Mouse (Mus musculus): ENCODE data around the gene Srpk3.

Srpk3 gene

GRCm38 (mm10) chrX:73798502-73798901 is 24.3 kb downstream of the Srpk3 start:
- DNase-seq (ENCODE audit: extremely low read depth, low read depth, low spot score): no peak

GRCm38 (mm10) chrX:73805814-73806213 is 31.6 kb downstream of the Srpk3 start:
- DNase-seq (ENCODE audit: extremely low read depth, low read depth, low spot score): no peak

DNA sequence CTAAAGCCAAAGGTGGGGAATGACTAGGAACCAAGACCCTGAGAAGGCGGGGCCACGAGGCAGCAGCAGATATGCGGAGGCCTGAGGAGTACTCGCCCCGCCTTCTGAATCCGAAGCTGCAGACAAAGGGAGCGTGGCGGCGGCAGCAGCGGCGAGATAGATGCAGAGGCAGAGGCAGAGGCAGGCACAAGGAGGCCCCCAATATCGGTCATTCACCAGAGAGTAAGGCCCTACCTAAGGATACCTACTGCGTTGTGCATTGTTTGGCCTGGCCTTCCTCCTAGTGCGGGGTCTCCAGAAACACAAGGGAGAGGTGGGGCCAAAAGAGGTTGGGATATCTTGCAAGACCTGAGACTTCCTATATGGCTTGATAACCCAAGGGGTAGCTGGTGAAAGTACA is 40.9 kb downstream of the Srpk3 start:
- no peak for DNase-seq (ENCODE audit: extremely low read depth, low read depth, low spot score)

DNA sequence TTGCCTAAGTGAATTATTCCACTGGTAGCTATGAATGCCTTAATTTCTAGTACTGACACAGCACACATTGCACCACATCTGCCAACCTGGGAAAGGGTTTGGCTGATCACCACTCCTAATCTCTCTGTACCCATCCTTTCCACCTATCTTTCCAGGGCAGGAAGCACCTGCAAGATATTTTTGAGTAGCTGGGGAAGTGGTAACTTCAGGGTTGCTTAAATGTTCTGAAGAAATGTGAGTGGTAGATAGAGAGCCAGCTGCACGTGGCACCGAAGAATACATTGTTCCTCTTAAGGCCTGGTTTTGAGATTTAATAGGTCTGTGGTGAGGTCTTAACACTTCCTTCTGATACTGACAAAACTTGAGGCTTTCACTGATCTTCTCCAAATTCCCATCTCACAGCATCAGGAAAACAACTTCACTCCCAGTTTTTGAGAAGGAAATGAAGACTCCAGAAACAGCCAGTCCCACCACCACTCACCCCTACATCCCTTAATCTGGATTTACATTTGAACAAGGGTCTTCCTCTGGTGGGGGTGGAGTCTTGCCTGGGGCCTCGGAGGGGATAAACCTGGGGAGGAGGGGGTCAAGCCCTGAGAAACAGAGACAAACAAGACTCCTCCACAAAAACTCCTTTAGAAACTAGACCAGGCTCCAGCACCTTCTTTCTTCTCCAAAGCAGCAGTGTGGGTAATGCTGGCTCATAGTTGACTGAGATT is 42.5 kb downstream of the Srpk3 start:
- no peak for DNase-seq (ENCODE audit: extremely low read depth, low read depth, low spot score)

- DNase-seq (ENCODE audit: extremely low read depth, low read depth, low spot score): no peak
Measured at GRCm38 (mm10) chrX:73823747-73824146, 49.5 kb downstream of the Srpk3 start.

DNA sequence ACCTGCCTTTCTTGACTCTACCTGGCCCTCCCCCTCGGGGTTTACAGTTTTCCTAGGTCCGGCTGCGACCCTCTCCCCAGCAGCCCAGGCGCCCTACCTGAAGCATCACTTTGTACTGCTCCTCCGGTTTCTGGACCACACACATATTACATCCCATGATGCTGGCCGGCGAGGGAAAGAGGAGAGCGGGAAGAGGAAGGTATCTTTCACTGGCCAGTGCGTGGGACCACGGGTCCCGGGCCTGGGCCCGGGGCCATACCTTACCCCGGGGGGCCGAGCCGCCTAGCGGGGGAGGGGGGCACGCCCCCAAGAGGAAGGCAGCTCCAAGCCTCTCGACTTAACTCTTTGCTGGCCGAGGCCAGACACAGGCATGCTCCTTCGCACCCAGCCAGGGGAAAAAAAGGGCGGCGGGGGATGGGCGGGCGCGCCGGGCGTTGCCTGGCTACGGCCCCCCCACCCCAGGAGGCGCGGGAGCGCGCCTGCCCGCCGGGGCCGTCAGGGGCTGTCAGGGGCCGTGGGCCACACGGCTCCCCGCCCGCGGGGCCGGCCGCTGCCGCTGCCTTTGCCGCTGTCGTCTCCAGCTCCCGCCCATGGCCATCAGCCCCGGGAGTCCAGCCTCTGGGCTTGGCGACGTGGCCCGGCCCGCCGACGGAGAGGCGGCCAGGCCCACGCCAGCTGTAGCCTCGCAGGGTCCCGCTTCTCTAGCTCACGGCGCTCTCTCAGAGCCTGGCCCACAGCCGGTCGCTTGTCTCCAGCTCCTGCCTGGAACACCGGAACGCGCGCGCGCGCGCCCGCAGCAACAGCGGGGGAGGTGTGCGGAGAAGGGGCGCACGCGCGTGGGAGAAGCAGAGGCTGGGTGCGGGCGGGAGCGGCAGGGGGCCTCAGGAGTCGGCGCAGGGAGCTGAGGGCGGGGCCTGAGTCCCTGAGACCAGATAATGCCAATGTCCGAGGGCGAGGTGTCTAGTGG is 50.3 kb downstream of the Srpk3 start, which contains the start of gene Pdzd4:
Gene Pdzd4 (minus strand): TSS at position 785 of the 967 bp plus-strand sequence.
- DNase-seq (ENCODE audit: extremely low read depth, low read depth, low spot score): no peak
